Mouse (Mus musculus): Measurements from ENCODE around the gene Fam189a1.

The Fam189a1 gene

DNA sequence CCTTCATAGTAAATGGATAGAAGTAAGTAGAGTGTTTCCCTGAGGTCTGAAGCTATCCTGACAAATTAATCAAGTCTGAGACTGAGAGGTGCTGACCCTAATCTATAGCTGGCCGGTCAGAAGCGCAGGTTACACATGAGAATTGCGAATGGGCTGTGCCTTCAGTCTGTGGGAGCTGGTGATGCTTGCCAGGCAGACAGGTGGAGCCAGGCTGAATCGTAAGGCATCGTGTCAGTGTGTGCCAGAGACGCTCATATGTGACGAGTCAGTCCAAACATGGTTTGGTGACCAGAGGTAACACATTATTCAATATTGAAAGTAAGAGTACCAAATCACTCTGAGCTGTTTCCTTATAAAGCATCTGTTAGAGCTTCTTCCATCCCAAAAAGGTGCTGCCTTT is 115.3 kb downstream of the Fam189a1 start:
- DNase-seq: no peak

DNA sequence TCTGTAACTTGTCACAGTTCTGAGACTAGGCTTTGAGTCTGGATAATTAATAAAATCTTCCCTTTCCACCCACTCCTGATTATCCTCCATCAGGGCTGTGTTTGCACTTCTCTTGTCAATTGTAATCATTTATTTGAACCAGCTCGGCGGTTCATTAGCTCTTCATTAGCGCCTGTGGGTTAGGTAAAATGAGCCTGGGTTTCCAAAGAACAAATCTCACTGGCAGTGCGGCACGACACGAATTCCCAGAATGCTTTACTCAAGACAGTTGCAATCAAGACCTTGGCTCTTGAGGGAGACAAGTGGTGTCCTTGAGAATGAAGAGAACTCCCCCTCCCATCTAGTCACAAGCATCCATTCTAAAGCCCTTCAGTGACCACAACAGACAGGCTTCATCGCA is 124.6 kb downstream of the Fam189a1 start:
- DNase-seq: no peak

DNA sequence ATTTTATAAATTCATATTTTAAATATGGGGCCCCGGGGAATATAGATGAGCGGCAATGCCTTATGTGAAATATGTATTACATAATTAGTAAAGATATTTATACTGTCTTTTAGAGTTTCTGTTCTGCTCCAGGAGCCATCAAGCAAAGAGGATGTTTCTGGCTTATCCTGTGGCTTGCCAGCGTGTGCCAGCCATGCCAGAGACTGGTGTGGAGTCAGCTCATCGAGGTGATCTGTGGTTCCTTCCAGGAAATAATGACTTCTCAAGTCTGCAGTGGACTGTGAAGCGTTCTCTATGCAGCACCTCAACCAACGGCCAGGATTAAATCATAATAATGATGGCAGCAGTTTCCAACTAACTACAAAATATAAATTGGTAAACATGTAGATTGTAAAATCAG is 125.2 kb downstream of the Fam189a1 start:
- DNase-seq: no peak

DNA sequence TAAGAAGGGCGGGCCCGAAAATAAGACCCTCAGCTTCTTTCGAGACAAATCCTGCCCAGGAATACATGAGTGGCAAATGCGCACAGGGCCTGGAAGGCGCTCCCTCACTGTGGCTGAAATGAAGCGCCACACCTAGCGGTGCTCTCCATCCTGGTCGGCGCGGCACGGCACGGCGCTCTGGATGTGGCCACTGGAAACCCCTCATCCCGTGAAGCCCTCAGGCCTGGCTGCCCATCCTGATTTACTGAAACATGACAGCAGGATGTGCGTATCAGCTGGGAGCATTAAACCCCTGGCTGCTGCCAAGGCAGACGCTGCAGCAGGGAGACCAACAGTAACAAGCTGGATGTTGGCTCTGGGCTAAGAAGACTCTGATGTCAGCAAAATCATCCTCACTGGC is 126.4 kb downstream of the Fam189a1 start:
- no peak for DNase-seq

DNA sequence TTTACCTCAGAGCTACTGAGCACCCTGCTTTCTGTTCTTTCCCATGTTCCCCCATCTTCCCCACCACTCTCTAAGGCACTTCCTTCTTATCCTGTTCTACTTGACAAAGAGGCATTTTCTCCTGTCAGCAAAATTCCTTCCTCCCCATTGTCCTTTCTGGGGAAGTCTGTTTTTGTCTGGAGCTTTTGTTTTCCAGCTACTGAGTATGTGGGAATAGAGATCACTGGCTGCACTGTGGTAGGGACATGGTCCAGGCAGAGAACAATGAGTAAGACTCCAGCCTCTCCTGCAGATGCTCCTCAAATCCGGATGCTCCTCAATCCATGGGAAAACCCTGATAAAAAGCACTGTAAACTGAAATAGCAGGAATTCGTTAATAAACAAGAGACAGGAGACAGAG is 135.1 kb downstream of the Fam189a1 start:
- no peak for DNase-seq

DNA sequence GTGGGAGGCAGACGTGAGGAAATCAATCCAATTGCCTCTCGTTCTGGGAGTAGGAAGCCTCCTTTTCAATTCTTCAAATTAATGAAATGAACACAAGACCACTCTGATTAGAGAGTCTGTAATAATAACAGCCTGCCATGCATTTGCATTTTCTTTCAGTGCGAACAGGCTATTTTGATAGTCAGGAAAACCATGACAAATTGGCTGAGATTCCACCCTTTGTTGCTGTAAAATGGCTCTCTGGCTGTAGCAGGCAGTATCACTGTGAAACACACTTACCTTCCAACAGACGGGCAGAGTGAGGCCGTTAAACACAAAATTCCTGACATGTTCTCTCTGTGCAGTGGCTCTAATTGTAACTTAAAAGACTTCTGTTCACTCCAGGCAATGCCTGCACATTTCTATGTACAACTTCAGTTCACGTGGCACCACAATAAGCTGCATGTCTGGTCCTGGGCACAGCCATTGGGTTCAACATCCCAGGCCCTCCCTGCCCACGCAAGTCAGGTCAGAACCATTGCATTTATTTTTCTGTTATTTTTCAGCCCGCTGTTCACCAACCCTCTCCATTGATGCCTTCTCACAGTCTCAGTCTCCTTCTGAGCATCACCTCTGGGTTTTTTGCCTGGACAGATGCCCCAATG is 138.2 kb downstream of the Fam189a1 start:
- no peak for DNase-seq

DNA sequence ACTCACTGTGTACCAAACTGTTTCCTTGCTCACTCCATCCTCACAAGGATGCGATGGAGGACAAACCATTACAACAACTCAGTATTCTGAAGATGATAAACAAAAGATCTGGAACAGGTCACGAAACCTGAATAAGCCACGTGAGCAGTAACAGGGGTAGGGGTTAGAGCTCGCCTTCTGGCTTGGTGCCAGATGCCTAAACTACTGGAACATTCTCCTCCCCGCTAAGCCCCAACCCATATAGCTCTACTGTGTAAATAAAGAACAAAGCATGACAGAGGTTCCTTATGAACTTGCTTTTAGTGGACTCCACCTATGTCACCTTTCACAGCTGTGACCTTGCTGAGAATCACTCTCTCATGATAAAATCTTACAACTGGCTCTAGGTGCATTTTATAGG is 139.0 kb downstream of the Fam189a1 start:
- no peak for DNase-seq

DNA sequence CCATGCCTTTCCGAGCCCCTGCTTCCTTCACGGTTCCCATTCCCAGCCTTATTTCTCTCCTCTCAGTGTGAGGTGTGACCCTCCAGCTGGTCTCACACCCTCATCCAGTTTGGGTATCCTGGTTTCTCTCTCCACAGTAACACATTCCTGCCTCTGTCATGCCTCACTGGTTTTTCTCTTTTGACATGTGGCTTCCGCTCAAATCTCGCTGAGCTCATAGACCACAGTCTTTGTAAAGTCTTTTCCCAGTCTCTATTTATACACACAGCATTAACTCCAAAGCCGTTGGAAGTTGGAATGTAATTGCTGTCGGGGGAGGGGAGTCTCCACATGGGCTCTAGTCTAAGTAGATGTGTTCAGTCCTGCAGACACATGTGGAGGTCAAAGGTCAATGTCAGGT is 145.2 kb downstream of the Fam189a1 start:
- DNase-seq: peak in 1 of 2 experiments; percentile 10

DNA sequence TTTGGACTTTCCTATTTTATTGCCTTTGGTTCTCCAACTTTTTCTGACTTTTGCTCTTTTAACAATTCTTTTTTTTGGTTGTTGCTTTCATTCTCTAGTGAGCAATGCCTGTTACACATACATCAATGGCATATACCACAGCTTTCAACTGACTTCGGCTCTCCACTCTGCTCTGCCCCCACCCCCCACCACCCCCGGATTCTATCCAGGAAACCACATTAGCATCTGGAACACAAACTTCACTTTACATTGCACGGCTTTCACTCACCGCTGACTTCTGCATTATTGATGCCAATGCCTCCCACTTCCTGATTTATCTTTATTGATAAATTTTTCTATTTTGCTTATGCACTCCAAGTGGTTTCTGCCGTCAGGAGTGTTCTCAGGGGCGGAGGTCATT is 146.1 kb downstream of the Fam189a1 start:
- no peak for DNase-seq

DNA sequence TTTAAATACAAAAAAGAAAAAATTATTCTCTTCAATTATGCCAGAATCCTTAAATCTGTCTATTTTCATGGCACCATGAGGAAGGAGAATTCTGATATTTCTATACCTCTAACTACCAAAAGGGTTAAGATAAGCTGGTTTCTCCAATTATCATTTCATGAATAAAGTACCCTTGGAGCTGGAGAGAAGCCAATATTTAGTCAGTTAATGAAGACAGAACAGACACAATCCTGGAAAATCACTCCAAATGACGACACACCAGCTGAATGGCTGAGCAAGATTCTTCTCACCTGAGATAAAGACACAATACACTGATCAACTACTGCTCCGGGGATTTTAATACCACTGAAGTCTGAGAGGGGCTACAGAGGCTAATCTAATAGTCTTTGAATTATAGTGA is 150.6 kb downstream of the Fam189a1 start:
- DNase-seq: no peak

DNA sequence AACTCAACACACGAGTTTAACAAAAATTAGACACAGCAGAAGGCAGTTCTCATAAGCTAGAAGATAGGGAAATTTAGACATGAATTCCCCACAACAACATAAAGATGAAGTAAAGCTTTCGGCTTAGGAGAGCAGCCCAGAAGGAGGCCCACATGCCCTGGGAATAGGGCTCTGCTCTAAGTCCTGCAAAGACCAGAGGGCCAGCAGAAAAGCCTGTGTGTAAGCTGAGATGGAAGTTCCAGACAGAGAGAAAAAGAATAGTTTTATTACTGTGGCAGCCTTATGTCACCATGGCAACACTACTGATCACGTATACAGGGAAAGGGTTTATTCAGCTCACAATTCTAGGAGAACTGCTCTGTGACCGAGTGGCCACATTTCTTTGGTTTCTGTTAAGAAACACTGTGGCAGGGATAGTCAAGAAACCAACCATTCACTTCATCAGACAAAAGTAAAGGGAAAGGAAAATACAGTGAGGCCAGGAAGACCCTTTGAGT is 156.6 kb downstream of the Fam189a1 start:
- DNase-seq: no peak

DNA sequence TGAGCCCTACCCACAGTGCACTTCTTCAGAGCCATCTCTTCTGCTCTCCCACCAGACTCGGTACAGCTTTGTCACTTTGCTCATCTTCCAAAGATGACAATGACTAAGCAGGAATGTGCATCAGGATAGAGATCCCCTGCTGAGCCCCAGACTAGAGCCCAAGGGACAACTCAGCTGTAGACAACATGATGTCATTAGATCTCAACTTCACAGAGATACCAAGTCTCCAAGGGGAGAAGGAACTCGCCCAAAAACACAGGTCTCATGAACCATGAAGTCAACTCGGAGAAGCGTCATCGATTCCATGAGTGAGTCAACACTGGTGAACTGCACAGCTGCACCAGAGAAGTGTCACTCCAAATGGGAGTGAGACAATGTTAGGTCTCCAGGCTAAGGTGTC is 158.6 kb downstream of the Fam189a1 start:
- no peak for DNase-seq

DNA sequence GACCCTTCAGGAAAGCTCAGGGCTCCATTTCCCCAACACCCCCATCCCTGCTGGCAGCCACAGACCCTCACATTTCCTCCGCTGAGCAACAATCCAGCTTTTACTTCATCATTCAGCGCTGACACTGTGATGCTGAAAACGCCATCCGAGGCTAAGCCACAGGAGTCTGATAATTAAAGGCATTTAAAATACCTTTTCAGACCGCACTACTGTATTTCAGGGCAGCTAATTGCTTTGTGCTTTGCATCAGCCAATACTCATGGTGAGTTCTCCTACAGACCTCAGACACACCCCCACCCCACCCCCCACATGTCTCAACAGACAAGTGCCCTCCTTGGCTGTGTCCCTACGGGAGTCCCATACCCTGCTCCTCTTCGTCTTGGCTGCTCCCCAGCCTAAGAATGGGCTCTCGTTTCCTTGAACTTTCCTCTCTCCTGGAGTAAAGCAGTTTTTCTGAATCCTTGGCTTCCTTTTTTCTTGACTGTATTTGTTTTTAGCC is 160.4 kb downstream of the Fam189a1 start:
- no peak for DNase-seq

DNA sequence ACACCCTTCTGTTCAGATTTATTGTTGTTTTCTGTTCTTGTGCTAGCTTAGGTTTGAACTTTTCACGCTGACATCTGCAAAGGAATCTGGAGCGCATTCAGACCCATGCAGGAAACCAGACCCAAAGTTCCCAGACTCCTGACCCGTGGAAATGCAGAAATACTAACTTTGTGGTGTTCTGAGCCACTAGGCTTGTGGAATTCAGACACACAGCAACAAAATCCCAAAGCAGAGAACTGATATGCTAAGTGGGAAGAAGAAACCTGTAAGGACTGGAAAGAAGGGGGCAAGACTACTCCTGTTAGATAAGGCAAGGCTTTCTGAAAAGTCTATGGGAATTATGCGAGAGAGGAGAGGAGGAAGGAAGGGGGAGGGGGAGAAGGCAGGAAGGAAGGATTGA is 167.0 kb downstream of the Fam189a1 start:
- DNase-seq: no peak

DNA sequence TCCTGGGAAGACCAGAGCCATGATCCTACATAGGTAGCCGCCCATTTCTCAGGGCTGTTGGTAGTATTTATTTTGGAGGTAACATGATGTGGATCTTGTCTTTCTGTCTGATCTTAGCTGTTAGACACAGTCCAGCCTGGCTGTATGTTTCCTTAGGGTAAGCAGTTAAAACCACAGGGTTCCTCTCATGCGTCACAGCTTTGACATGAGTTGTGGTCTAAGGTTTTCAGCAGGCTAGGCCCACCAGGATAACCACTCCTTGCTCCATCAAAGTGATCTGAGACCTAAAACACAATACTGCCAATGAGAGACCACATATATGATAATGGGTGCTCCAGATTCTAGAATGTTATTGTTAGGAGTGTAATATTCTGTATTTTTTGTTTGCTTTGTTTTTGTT is 168.4 kb downstream of the Fam189a1 start:
- no peak for DNase-seq

DNA sequence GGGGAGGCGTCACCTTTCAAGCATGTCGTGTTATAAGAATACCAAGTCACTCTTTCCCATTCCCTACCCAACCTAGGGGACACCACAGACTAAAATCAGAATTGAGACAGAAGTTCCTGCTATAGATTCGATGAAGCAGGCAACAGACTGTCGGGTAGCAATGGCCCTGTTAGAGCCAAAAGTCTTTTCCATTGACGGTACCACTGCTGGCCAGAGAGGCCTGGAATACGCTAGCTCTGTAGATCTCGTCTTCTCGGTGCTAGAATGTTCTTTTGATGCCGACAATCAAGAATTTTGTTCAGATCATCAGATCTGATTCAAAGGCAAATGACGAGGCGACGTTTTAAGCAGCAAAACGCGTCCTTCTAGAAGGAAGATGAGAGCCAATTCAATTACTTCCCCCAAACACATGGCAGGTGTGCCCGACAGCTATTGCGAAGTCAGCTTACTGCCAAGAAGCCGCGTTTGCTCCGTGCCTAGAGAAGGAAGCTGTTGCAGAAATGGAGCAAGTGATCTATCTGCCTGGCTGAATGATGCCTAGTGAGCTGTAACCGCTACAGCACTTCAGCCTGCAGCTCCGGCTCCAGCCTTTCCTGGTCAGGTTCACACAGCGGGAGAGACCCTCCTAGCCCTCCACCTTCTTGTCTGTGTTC is 171.8 kb downstream of the Fam189a1 start:
- DNase-seq: peak; percentile 3 to 6

DNA sequence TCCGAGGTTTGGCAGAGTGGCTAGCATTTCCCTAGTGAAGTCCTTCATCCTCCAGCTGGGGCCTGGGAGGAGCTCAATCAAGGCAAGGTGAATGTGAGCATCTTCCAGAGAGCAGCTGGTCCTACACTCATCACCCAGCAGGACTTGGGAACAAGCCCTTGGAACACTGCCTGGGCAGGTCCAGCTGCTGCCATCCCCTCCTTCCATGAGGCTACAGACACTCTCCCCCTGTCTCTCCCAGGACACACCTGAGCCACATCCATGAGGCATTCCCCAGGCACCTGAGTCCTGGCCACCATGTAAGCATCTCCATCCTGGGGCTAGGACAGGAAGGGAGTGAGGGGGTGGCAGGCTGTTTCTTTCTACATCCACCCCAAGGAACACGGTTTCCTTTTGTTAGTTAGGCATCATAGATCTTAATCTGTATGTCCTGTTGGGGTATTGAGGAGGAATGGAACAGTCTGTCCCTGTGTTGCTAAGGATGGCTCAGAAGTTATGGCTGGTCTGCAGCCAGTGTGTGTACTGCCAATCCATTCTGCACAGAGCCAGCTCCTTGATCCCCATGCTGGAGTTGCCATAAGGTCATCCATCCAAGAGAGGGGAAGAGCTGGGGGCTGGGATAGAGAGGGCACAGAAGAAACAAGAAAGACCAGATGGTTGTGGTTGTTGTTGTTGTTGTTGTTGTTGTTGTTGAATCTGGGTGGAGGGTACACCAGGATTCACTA is 174.7 kb downstream of the Fam189a1 start:
- DNase-seq: no peak

DNA sequence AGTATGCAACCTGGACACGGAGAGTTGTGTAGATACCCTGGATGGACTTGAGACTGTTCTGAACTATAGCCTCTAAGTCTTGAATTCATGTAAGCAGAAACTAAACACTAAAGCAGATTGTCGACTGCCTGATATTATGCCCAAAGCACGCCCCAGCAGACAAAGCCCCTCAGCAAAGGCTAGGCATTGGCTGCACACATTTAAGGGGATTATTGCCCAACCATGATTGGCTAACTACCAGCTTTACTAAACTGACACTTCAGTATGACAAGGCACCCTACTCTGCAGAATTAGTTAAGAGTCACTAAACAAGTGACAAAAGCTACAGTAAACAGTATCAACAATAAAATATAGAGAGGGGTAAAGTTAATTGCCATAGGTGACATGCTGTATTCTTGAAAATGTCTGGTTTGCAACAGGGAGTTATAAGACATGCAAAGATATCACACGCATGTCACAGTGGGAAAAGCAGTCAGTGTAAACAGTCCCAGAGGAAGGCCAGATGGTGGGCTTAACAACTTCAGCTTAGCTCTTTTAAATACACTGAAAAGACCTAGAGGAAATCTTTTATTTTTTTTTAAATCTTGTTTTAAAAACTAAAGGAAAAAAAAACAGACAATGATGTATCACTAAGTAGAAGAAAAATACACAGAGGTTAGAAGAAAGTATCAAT is 182.6 kb downstream of the Fam189a1 start:
- DNase-seq: no peak

DNA sequence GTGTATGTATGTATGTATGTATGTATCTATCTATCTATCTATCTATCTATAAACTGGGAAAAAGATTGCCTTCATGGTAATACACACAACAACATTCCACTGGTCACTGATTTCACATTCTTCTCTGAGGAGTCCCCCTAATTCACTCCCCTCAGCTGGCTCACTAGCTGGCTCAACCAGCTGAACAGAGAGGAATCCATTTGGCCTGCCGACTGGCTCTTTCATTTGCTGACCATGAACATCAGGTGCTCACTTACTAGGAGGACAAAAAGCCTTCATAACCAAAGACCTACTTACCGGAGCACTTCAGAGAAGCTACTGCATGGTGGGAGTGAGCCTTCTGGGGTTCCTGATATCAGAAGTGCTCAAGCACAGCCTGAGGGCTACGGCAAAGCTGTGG is 194.2 kb downstream of the Fam189a1 start:
- no peak for DNase-seq

DNA sequence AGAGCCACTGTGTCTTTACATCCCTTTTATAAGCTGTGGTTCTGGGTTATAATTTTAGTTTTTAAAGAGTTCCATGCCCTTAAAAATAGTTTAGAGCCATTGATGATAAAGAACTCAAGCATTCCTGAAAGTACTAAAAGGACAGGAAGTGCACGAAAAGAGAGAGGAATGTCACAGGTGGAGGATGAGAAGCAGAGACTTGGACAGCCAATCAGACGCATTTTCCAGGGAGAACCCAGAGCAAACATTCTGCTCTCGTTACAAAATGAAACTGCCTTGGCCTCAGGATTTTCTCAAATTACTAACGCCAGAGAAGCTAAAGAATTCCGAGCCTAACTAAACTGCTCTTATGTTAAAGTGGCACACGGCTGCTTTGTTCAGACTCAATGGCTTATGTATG is 197.3 kb downstream of the Fam189a1 start:
- no peak for DNase-seq

DNA sequence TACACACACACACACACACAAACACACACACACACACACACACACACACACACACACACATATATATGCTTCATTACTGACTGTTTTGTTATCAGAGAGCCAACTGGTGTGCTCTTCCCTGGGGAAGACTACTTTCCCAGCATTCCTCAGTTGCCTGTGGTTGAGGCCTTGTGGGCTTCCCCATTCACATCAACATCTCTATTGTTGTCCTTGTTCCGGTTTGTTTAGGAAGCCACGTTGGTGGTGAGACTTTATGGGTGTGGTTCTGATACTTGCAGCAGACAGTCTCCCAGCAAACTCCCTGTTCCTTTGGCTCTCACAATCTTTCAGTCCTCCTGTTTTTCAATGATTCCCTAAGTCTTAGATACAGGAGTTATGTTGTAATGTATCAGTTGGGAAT is 204.2 kb downstream of the Fam189a1 start:
- no peak for DNase-seq

DNA sequence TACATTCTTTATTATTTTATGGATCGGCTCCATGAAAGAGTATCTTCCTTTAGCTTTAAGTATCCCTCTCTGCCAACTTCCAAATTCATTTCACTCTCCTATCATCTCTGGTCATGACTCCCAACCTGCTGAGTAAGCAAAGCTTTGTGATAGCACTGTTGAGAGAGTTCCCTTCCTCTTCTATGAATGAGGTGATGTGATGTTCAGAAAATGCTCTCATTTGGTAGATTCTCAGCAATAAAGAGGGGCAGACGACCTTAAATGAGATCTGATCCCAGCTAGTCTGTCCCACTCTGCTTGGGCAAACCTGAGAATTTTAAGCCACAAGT is 205.6 kb downstream of the Fam189a1 start:
- no peak for DNase-seq
